ENCODE assay signal across 8 mouse cellular contexts in the genomic region with DNA sequence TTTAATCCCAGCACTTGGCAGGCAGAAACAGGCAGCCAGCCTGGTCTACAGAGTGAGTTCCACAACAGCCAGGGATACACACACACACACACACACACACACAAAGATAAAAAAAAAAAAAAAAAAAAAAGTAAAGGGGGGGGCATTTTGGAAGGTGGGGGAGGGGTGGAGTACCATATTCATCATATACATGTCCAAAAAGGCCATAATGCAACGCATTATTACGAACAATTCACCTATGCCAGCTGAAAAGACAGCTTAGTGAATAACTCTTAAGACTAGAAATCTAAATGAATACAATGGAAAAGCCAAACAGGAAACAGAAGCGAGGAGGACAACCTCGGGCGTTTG. TPM values are rescaled to one million over a fixed set of nuclear protein-coding genes. Genes with fewer than 3 reads are reported as not detected.
A peak's percentile ranks its signal among the peaks of the same experiment; 100 is the strongest.
DNase-seq lines count a peak whose midpoint lies in the region; ATAC-seq and TF ChIP-seq lines count a peak whose summit lies in the region.

No protein-coding gene starts in this region.

- 4% methylated on average over 5 of the region's 5 CpGs for WGBS in lung, adult 2 months
- 16% methylated on average over 5 of the region's 5 CpGs for WGBS in limb, embryonic 10.5 days
- 12% methylated on average over 5 of the region's 5 CpGs for WGBS in neural tube, embryonic 15.5 days

- H3K4me2 ChIP-seq in neural tube, embryonic 15.5 days, result peak overlapping the region; percentile 56

- no peak for DNase-seq in lung, adult 2 months
- no peak for DNase-seq in lung, postnatal 36 days
- no peak for DNase-seq in limb, embryonic 10.5 days (ENCODE audit: low spot score)
- no peak for DNase-seq in adrenal gland, adult (ENCODE audit: inconsistent age in 2 of 2, low spot score in 1 of 2)
- DNase-seq in Muller cell, postnatal 12 days (ENCODE audit: inconsistent ontology term), result no peak
- DNase-seq in right cerebral cortex, postnatal 14 days, result no peak

- H3K4me3 ChIP-seq in lung, adult 2 months (replicated peaks; ENCODE audit: extremely low read depth, low read depth, low read length), result peak overlapping the region; percentile 50
- H3K4me3 ChIP-seq in embryonic fibroblast, embryonic 13.5 days (ENCODE audit: insufficient read depth, low read length), result no peak overlapping the region
- H3K4me3 ChIP-seq in limb, embryonic 10.5 days, result peak overlapping the region; percentile 44
- H3K4me3 ChIP-seq in neural tube, embryonic 15.5 days (replicated peaks), result peak overlapping the region; percentile 35

- H3K4me1 ChIP-seq in lung, adult 2 months (ENCODE audit: control insufficient read depth, insufficient read depth, low read length), result peaks cover 10% of the 10 kb centered on the region
- no peaks in the 10 kb centered on the region; the same call in 1 of the 2 replicates for H3K4me1 ChIP-seq in embryonic fibroblast, embryonic 13.5 days (ENCODE audit: control insufficient read depth, insufficient read depth, low read length)
- H3K4me1 ChIP-seq in limb, embryonic 10.5 days, result peaks cover 38% of the 10 kb centered on the region
- peaks cover 21% of the 10 kb centered on the region for H3K4me1 ChIP-seq in neural tube, embryonic 15.5 days

- TF ChIP-seq CTCF in lung, adult 2 months (IDR thresholded peaks at IDR 0.05; ENCODE audit: insufficient read depth, low read length), result no peak
- no peak for TF ChIP-seq CTCF in embryonic fibroblast, embryonic 13.5 days (IDR thresholded peaks at IDR 0.05; ENCODE audit: borderline replicate concordance, insufficient read depth, low read length)

- no peaks in the 10 kb centered on the region for H3K36me3 ChIP-seq in limb, embryonic 10.5 days
- H3K36me3 ChIP-seq in neural tube, embryonic 15.5 days, result no peaks in the 10 kb centered on the region

- H3K9me3 ChIP-seq in limb, embryonic 10.5 days (replicated peaks), result no peaks in the 10 kb centered on the region
- H3K9me3 ChIP-seq in neural tube, embryonic 15.5 days (replicated peaks), result no peaks in the 10 kb centered on the region

- H3K27me3 ChIP-seq in limb, embryonic 10.5 days (ENCODE audit: low read depth, poor library complexity, severe bottlenecking), result peaks cover 6% of the 10 kb centered on the region; the same call in 1 of the 2 replicates
- H3K27me3 ChIP-seq in neural tube, embryonic 15.5 days (replicated peaks), result no peaks in the 10 kb centered on the region

- no peak for TF ChIP-seq POLR2A in lung, adult 2 months (IDR thresholded peaks at IDR 0.05; ENCODE audit: borderline replicate concordance, extremely low read depth, low read depth, low read length)
- no peak for TF ChIP-seq POLR2A in embryonic fibroblast, embryonic 13.5 days (IDR thresholded peaks at IDR 0.05; ENCODE audit: low read depth, low read length)

- H3K27ac ChIP-seq in embryonic fibroblast, embryonic 13.5 days (ENCODE audit: insufficient read depth, low read length), result peak overlapping the region; percentile 72
- peak overlapping the region; percentile 56 for H3K27ac ChIP-seq in limb, embryonic 10.5 days
- H3K27ac ChIP-seq in neural tube, embryonic 15.5 days (replicated peaks), result 0 out of 2 replicates have a peak overlapping the region, but pooled peaks have one; percentile 35

- ATAC-seq in neural tube, embryonic 15.5 days (ENCODE audit: low FRiP score), result no peak

- H3K9ac ChIP-seq in neural tube, embryonic 15.5 days (replicated peaks), result peak overlapping the region; percentile 24; the same call in 1 of the 2 replicates

RNA-seq across cellular contexts. Expression of a gene that starts 6.8 kb away (rescaled TPM):
- polyA plus RNA-seq in lung, adult 2 months (2012; rRNA removed), result 13.7 and 19.8 TPM in 2 replicates
- 13.0 and 13.2 TPM in 2 replicates for polyA plus RNA-seq in embryonic fibroblast, embryonic 13.5 days (2011; ENCODE audit: insufficient read length, low read depth, missing spikeins)
- polyA plus RNA-seq in limb, embryonic 10.5 days (2016; fragmentation: Nextera tagmentation; extraction: Ambion mirVana), result 3.9 and 4.1 TPM in 2 replicates
- polyA plus RNA-seq in neural tube, embryonic 15.5 days (2015; fragmentation: Nextera tagmentation; extraction: Ambion mirVana), result 0.82 and 2.4 TPM in 2 replicates
